Mouse (Mus musculus): ENCODE measurements at regions not wholly inside any gene's neighbourhood (a gene's known extent, or its start where the extent isn't known, plus 50 kb on each side); places are given as distances from the start of the nearest gene placed in this dataset.
A peak's percentile ranks its signal among the peaks of the same experiment; 100 is the strongest.
"Not testable (repeated sequence)": the region's sequence is repeated elsewhere in the genome, so short reads cannot be mapped to it uniquely, and the experiment has no call there.

DNA sequence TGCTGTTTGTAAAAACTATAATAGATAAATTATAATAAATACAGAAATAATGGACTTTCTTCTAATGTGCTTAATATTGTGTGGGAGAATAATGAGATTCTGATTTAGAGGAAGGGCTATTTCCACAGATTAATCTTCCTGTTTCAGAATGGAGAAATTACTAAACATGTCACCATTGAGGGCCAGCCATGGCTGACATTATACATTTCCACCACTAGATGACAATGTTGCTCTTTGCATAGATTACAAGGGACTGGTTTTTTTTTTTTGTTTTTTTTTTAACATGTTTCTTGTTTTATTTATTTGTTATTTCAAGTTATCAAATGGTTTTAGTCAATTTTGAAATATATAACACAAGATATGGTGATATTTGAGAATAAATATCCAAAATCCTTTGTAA, 435.6 kb upstream of the Klhl1 start:
- DNase-seq (ENCODE audit: low spot score in 2 of 2), result peak in 1 of 2 experiments; percentile 11

DNA sequence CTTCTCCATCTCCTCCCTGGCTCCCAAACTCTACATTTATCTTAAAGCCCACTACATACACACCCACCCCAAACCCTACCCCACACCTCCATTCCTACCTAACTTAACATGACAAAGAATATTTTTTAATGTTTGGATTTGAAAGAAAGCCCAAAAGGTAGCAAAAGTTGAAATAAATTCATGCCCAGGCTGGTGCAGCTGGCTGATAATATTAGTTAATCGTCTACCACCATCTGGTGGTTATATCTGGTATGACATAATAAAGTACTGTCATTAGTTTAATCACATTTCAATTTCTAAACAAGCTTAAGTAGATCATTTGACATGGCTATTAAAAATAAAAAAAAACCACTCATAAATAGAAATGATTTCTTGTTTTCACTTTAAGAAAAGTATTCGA, 389.8 kb upstream of the Klhl1 start:
- DNase-seq (ENCODE audit: low spot score in 2 of 2), result no peak

DNA sequence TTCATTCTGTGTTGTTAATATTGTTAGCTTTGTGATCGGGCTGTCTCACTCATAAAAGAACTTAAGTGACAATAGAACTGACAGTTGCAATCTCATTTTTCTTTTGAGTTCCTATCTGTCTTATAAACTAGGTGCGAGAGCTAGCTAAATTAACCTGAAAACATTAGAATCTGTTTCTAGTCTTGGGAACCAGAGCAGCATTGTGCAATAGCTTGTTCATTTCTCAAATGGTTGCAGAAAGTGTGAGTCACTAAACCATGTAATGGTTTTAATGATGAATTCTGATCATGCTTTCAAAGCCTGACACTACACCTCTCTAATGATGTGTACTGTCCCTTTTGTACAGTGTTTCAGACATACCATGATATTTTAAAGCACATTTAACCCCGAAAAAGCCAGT, 360.8 kb upstream of the Klhl1 start:
- no peak for DNase-seq (ENCODE audit: low spot score in 2 of 2)

DNA sequence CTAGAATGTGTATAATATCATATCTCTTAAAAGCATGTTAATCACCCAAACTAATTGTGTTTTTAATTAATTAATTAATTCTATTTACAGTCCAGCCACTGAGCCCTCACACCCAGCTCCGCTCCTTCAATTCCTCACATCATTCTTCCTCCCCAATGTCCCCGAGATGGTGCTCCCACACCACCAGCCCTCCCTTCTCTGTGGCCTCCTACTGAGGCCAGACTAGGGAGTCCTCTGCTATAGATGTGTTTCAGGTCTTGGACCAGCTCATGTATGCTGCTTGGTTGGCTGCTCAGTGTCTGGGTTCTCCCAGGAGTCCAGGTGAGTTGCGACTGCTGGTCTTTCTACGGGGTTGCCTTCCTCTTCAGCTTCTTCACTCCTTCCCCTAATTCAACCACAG, 353.1 kb upstream of the Klhl1 start:
- no peak for DNase-seq (ENCODE audit: low spot score in 2 of 2)

DNA sequence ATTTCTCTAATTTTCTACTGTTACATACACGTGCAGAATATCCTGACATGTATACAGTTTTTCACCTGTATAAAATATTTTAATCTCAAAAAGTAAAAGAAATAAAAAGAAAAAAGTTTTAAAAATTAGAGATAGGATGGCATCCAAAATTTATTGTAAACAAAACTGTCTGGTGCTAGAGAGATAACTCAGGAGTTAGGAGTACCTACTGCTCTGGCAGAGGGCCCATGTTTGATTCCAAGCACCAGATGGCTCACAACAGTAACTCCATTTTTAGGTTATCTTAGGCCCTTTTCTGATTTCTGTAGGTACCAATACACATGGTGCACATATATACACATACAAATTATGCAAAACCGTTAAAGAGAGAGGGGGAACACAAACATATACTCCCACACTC, 320.0 kb upstream of the Klhl1 start:
- no peak for DNase-seq (ENCODE audit: low spot score in 2 of 2)

DNA sequence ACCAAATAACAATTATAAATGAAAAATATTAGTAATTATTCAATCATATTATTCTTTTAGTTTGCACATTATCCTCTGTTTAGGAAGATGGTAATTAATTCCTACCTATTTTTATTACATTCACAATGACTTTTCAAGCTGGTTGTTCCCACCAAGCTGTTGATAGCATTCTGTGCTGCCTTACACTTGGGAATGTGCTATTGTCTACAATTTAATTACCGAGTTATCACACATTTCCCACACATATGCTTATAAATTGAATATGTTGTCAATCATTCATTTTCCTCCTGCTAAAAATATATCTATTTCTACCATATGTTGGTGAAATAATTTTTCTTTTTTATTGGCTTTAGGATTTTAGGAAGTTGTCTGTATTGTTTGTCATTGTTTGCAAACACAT, 306.2 kb upstream of the Klhl1 start:
- DNase-seq (ENCODE audit: low spot score in 2 of 2), result no peak

DNA sequence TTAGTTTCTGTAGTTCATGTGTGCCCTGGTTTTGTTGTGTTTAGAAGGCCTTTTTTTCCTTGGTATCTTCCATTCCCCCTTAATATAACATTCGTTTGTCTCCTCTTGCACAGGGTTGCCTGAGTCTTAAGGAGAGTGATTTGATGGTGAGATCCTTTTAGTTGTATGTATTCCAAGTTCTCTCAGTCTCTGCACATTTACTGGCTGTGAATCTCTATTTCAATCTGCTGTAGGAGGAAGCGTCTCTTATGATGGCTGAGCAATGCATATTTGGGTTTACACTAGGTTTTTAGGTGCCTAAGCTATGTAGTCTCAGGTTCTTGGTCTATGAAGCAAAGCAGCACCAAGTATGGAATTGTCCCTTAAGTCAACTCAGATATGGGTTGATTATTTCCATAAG, 296.8 kb upstream of the Klhl1 start:
- DNase-seq (ENCODE audit: low spot score in 2 of 2), result peak; percentile 1 to 6

DNA sequence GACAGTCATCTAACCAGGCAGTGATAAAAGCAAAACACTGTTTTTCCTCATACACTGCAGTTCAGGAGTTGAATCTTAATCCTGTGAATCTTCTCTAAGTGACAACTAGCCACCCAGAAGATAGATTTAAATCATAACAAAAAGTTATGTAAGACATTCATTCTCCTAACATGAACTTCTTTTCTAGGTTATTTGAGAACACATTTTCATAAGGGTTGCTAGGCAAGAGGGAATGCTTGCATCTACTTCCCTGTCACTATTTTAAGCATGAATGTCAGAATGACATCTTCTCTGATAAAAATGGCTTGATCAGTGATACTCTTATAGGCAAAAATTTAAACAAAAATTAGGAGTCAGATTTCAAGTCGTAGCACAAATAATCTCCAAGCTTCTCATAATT, 286.4 kb upstream of the Klhl1 start:
- DNase-seq (ENCODE audit: low spot score in 2 of 2), result no peak

DNA sequence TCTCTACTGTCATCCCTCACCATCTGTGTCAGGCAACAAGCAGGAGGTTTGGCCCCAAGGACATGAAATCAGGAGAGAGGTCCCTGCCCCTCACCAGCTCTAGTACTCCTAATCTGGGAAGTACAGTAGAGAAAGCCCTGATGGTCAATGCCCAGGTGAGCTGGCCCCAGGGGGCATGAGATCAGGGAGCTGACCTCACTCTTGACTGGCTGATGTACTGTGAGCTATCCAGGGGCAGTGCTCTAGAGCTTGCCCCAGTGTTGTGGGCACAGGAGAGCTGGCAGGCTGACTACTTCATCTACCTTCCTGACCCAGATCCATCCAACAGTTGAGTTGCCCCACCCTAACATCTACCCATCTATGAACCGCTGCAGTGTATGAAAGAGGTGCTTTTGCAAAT, 275.9 kb upstream of the Klhl1 start:
- no peak for DNase-seq (ENCODE audit: low spot score in 2 of 2)

DNA sequence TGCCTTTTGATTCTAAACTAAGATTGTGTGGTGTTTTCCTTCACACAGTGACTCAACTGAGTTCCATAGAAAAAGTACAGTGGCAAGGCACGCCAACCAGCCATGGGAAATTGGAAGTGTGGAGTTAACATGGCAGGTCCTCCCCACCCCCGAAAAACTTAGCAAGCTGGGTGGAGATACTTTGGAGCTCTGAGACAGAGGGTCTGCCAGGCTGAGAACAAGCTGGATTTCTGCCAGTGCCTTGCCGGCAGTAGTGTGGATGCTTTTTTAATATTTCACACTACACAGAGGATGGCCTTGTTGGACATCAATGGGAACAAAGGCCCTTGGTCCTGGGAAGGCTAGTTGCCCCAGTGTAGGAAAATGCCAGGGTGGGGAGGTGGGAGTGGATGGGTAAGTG, 269.0 kb upstream of the Klhl1 start:
- DNase-seq (ENCODE audit: low spot score in 2 of 2), result no peak

DNA sequence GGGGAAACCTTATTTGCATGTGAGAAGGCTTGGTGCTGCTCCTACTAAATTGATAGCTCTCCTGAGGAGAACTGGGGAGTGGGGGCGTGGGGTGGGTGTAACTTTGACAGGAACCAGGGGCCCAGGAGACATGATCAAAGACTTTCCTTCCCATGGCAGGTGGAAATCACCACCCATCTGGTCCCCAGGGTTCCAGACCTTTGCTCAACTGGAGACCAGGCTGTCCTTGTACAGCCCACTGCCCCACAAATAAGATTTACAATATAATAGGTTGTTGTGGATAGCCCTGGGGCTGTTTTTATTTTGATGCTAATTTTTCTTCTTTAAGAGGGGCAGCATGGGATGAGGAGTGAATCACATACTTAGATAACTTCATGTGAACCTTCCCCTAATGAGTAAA, 268.4 kb upstream of the Klhl1 start:
- DNase-seq (ENCODE audit: low spot score in 2 of 2), result no peak

DNA sequence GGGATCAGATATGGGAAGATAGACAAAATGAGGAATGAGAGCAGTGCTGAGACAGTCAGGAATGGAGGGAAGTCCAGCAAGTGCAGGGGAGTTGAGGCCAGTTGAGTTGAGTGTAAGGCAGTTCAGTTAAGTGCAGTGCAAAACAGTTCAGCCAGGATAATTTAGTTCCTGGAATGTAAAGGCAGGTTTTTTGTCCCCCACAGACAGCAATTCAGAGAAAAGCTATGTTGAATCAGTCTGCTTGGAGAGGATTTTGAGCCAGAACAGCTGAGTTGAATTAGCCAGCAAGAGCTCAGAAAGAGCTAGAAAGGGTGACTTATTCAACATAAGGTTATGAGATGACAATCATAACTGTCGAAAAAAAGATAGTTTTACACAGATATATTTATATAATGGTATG, 256.9 kb upstream of the Klhl1 start:
- no peak for DNase-seq (ENCODE audit: low spot score in 2 of 2)

DNA sequence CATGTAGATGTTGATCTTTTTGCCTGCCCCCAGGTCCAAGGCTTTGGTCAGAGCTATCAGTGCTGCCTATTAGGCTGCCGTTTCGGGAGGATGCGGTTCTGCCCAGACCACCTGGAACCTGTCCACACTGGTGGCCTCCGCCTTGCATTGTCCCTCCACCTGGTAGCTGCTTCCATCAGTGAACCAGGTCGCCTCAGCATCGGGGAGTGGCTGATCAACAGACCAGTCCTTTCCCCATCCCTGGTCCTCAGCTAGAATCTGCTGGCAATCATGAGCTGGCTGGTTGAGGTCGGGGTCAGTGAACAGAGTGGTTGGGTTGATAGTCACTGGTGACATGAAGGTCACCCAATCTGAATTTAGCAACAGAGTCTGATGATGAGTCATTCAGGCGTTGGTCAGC, 241.7 kb upstream of the Klhl1 start:
- DNase-seq (ENCODE audit: low spot score in 2 of 2), result no peak

DNA sequence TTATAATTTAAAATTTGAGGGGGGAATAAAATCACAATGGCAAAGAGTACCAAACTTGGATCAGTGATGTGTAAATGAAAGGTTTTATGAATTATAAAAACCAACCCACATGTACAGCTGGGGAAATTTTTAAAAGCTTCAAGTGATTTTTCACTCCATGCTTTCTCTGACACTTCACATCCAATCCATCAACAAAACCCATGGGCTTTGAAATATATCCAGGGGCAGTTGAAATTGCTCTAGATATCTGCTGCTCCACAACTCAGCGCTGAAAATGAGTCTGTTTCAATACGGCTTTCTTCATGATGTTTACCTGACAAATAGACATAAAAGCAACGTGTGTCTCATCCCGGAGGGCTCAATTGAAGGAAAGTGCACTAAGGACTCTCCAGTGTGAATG, 214.3 kb upstream of the Klhl1 start:
- no peak for DNase-seq (ENCODE audit: low spot score in 2 of 2)

DNA sequence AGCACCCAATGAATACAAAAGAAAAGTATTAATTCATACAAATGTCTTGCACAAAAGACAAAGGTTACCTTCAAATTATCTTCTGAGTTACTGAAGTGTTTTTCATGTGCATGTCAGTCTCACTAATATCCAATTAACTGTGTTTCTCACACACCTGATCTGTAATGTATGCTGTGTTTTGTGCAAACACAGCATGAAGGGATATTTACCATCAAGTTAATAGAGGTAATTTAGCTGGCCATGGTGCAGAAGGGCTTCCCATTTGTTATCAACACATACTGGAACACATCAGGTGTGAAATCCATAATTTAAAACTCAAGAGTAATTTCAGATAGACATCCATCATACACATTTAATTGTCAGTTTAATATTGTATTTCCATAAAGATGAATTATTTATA, 178.2 kb upstream of the Klhl1 start:
- no peak for DNase-seq (ENCODE audit: low spot score in 2 of 2)

DNA sequence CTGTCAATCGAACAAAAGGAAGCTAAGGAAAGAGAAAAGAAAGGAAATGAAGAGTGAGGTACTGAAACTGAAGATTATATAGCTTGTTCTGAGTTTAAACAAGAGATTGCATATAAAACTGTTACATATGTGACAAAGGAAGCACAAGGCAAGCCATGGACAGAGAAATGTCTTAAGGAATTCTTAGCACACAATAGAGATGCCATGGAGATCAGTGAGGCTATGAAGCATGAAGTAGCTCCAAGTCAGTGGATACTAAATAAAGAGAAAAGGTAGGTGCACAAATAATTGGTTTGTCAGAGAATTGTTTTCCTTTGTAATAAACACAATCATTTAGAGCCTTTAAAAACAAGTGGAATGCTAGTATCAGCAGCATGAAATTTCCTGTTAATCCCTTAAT, 172.0 kb upstream of the Klhl1 start:
- DNase-seq (ENCODE audit: low spot score in 2 of 2), result no peak

DNA sequence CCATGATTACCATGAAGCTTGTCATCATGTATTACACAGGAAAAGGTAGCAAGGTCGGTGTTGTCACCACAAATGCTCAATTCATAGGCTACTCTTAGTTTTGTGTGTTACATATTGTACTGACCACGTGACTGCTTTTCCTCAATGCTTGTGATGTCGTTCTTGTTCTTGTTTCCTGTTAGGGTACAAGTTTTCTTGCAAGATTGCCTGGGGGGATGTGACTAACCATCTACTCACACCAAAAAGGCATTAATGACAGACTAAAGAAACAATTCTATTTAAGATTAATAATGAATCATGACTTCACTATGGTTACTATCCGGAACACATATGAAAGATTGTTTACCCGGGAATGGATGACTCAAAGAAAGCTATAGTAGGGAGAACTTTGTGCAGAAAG, 165.0 kb upstream of the Klhl1 start:
- no peak for DNase-seq (ENCODE audit: low spot score in 2 of 2)

DNA sequence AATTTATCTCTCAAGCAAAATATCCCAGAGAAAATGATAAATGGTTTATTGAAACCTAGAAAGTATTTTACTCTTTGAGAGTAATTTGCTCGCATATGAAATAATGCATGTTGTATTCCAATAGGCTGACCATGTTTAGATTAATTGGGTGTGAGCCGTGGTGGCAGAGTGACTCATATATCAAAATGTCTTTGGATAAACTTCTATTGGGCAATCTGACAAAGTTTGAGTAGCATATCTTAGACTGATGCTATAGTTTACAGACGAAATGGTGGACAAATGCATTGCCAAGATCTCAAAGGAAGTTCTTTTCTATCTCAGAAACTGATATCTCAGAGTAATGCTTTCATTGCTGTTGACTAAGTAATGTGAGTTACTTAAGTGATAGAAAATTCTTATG, 162.8 kb upstream of the Klhl1 start:
- no peak for DNase-seq (ENCODE audit: low spot score in 2 of 2)

DNA sequence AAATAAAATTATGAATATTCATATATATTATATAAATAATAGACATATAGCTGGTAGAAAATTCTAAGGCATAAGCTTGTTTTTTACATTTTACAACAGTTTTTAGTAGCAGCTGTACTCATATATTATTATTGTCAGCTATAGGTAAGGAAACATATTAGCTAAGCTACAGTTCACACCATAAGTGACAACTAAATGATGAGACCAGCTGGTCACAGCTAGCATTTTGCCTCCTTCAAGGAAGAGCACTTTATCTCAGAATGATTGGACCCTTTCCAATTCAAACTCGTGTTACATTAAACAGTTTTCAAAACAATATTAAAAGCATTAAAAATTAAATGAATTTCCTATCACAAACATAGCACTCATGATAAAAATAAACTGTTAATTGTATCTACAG, 157.3 kb upstream of the Klhl1 start:
- no peak for DNase-seq (ENCODE audit: low spot score in 2 of 2)

DNA sequence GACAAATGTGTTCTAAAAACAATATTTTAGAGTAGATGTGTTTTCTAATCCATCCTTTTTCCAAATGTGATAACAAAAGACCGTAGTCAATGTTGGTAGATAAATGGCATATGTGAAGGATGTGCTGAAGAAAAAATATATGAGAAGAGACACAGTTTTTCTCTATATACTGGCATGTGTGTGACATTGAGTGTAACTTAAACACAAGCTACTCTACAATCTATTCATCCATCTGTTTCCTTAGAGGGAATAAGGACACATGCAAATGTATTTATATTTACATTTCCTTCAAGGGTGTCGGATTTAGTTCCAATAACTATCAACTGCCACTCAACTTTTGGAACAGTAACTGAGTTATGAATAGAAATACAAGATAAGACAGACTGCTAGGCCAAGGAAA, 149.7 kb upstream of the Klhl1 start:
- no peak for DNase-seq (ENCODE audit: low spot score in 2 of 2)

DNA sequence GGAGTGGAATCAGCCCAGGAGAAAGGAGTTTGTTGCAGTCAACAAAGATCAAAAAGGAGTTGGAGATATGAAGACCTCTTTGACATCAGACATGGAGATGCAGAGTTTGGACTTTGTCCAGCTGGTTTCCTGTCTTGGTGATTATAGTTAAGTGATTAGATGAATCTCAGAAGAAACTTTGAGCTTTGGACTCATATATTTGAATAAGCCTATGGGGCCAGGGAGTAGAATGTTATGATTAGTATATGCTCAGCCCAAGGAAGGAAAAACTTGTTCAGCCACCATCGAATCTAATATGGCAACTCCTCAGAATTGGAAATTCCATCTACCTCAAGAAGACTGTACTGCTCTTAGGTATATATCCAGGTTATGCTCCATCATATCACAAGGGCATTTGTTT, 137.6 kb upstream of the Klhl1 start:
- DNase-seq (ENCODE audit: low spot score in 2 of 2), result no peak

DNA sequence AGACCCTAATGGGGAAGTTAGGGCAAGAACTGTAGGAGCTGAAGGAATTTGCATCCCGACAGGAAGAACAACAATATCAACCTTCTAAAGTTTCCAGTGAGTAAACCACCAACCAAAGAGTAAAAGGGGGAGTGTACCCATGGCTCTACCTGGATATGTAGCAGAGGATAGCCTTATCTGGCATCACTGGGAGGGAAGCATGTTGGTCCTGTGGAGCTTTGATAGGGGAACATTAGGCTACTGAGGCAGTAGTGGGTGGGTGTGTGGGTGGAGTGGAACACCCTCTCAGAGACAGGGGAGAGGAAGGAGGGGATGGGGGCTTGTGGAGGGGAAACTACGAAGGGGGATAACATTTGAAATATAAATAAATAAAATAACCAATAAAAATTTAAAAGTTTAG, 111.4 kb upstream of the Klhl1 start:
- DNase-seq (ENCODE audit: low spot score in 2 of 2), result no peak

DNA sequence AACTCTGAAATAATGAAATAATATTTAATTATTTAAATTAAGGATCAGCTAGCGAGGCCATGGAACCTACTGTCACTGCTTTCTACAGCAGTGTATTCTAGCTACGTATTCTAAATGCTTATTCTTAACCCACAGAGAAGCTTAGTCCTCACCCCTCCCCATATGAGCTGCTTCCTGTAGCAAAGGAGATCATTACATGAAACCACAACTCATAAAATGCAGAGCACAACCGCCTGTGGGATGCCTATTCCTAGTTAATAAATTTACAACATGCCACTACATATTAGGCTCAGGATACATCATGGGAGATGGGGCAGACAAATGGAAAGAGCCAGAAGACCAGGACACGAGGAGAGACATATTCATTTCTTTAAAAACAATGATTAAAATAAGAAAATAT, 87.8 kb upstream of the Klhl1 start:
- DNase-seq (ENCODE audit: low spot score in 2 of 2), result no peak

DNA sequence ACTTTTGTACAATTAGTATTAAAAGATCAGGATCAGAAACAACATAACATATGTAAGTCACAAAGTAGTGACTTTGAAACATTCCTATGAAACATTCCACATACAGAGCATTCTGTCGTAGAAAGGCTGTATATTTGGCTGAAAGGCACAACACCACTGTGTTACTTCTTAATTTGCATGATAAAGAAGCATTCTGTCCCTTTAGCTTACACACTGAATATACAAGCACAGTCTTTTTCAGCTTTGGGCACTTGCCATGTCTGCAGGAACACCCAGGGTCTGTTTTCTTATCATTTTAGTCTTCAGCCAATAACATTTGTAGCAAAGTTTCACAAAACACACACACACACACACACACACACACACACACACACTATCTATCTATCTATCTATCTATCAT, 82.2 kb upstream of the Klhl1 start:
- DNase-seq (ENCODE audit: low spot score in 2 of 2), result not testable (repeated sequence)

DNA sequence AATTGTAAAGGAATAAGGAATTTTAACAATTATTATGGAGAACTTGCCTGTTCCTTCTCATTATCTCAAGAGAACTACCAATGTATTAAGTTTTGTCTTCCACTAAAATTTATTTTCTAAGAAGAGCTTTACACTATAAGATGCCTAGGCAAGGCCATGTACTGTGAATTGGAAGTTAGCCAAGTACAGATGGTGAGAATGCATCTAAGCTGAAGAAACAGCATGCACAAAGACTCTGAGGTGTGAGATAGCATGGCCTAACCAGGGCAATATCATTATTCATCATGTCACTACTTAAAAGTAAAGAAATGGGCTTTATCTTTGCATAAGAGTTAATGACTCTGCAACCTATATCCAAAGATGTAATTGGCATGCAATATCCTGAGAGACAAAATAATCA, 73.1 kb upstream of the Klhl1 start:
- no peak for DNase-seq (ENCODE audit: low spot score in 2 of 2)
